Mouse (Mus musculus): ENCODE measurements around the gene Tiam1.

GRCm38 (mm10) chr16:90181673-90182072 lies 38.1 kb upstream of the Tiam1 start:
- TF ChIP-seq EP300 (IDR thresholded peaks at IDR 0.05) (no peak), CTCF (IDR thresholded peaks at IDR 0.05) (no peak)
